ENCODE assay signal across 26 mouse cellular contexts in the genomic region with DNA sequence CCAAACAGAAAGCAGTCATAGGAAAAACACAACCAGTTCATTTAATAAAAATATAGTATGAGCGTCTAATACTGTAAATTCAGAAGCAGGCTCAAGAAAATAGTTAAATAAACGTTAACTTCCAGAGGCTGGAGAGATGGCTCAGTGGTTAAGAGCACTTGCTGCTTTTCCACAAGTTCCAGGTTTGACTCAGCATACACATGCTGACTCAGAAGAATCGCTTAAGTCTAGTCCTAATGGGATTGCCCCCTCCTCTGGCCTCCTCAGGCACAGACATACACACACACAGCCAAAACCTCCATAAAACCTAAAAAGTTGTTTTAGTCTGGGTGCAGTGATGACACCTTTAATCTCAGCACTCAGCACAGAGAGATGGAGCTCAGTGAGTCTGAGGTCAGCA.
"Had no signal": no experiment of that assay in that cellular context is flagged by ENCODE, and none has a peak within 500 bp of the region (broad histone marks: within the 10 kb centered on the region; RNA-seq: fewer than 3 reads in every experiment).

No protein-coding gene starts in this region.

- H3K27me3 ChIP-seq: heart, embryonic 13.5 days; heart, embryonic 15.5 days; hindbrain, embryonic 12.5 days; intestine, embryonic 15.5 days; limb, embryonic 12.5 days; liver, embryonic 13.5 days had no signal

- H3K4me1 ChIP-seq: heart, embryonic 15.5 days had no signal

- H3K27ac ChIP-seq: heart, adult 2 months; heart, embryonic 13.5 days; heart, embryonic 15.5 days; hindbrain, embryonic 12.5 days; hindbrain, embryonic 14.5 days; intestine, embryonic 15.5 days; layer of hippocampus, adult 2 months; left cerebral cortex, adult 2 months; limb, embryonic 10.5 days; limb, embryonic 12.5 days; liver, embryonic 13.5 days had no signal

- H3K9me3 ChIP-seq: heart, embryonic 13.5 days; heart, embryonic 15.5 days; hindbrain, embryonic 12.5 days; intestine, embryonic 15.5 days; limb, embryonic 10.5 days; limb, embryonic 12.5 days; liver, embryonic 13.5 days had no signal

- H3K4me2 ChIP-seq: heart, embryonic 11.5 days; heart, embryonic 13.5 days; heart, embryonic 15.5 days; hindbrain, embryonic 12.5 days; hindbrain, embryonic 14.5 days; intestine, embryonic 15.5 days; limb, embryonic 12.5 days; liver, embryonic 11.5 days; liver, embryonic 13.5 days had no signal

- DNase-seq: gastrocnemius, postnatal 14 days; gastrocnemius, postnatal 36 days; heart, adult 2 months; heart, postnatal 14 days; heart, postnatal 36 days; kidney, adult 18-20 months; kidney, adult 8-10 months; kidney, postnatal 10 days; kidney, postnatal 25 days; kidney, postnatal 4 days; liver; liver, embryonic 13.5 days had no signal

- H3K9ac ChIP-seq: heart, embryonic 13.5 days; heart, embryonic 15.5 days; hindbrain, embryonic 12.5 days; hindbrain, embryonic 14.5 days; intestine, embryonic 15.5 days; limb, embryonic 12.5 days; liver, embryonic 13.5 days had no signal

- ATAC-seq: hindbrain, embryonic 16.5 days; inflammation-experienced regulatory T-cells, adult 6 months; intestine, embryonic 15.5 days; intestine, postnatal 0 days had no signal

- H3K4me3 ChIP-seq: heart, adult 2 months; heart, embryonic 13.5 days; heart, embryonic 15.5 days; hindbrain, embryonic 12.5 days; intestine, embryonic 15.5 days; layer of hippocampus, adult 2 months; left cerebral cortex, adult 2 months; limb, embryonic 10.5 days; limb, embryonic 12.5 days; liver, embryonic 13.5 days had no signal
